8 mouse cellular contexts compared by ENCODE assay signal in genomic region chr13:89929477-89929876, GRCm38 (mm10).
DNase-seq lines count a peak whose midpoint lies in the region; ATAC-seq lines count a peak whose summit lies in the region.
"Had no signal": no experiment of that assay in that cellular context is flagged by ENCODE, and none has a peak within 500 bp of the region (broad histone marks: within the 10 kb centered on the region; RNA-seq: fewer than 3 reads in every experiment).

No protein-coding gene starts in this region.

- WGBS in hindbrain, embryonic 14.5 days, result 25% methylated on average over 3 of the region's 3 CpGs
- 33% methylated on average over 3 of the region's 3 CpGs for WGBS in forebrain, embryonic 13.5 days
- WGBS in forebrain, embryonic 16.5 days, result 24% methylated on average over 3 of the region's 3 CpGs

- no peaks in the 10 kb centered on the region for H3K9me3 ChIP-seq in hindbrain, embryonic 14.5 days (ENCODE audit: control insufficient read depth, low read length)
- no peaks in the 10 kb centered on the region for H3K9me3 ChIP-seq in forebrain, embryonic 13.5 days (replicated peaks)
- H3K9me3 ChIP-seq in forebrain, embryonic 16.5 days (ENCODE audit: control insufficient read depth, low read length), result no peaks in the 10 kb centered on the region
- H3K9me3 ChIP-seq: heart, embryonic 13.5 days had no signal

- DNase-seq in 3T3-L1 (ENCODE audit: low read depth, low spot score) (peak; percentile 33), adipocyte (ENCODE audit: low spot score) (peak; percentile 84)
- peak; percentile 65 for DNase-seq in hindbrain, embryonic 14.5 days (ENCODE audit: low spot score)
- peak; percentile 40 for DNase-seq in lung, postnatal 10 days

- H3K27ac ChIP-seq in hindbrain, embryonic 14.5 days, result no peak overlapping the region
- no peak overlapping the region for H3K27ac ChIP-seq in forebrain, embryonic 13.5 days
- H3K27ac ChIP-seq in forebrain, embryonic 16.5 days (ENCODE audit: low read length), result no peak overlapping the region
- H3K27ac ChIP-seq: heart, embryonic 13.5 days had no signal

- ATAC-seq in hindbrain, embryonic 14.5 days (ENCODE audit: low FRiP score), result no peak
- ATAC-seq in frontal cortex, adult (ENCODE audit: low TSS enrichment), result no peak
- no peak for ATAC-seq in forebrain, embryonic 13.5 days
- no peak for ATAC-seq in forebrain, embryonic 16.5 days

- H3K4me2 ChIP-seq in hindbrain, embryonic 14.5 days (replicated peaks), result no peak overlapping the region
- H3K4me2 ChIP-seq in forebrain, embryonic 13.5 days, result no peak overlapping the region
- H3K4me2 ChIP-seq in forebrain, embryonic 16.5 days (ENCODE audit: low read length), result no peak overlapping the region
- H3K4me2 ChIP-seq: heart, embryonic 13.5 days had no signal

- H3K9ac ChIP-seq in hindbrain, embryonic 14.5 days, result no peak overlapping the region
- H3K9ac ChIP-seq in forebrain, embryonic 13.5 days, result no peak overlapping the region
- H3K9ac ChIP-seq in forebrain, embryonic 16.5 days (replicated peaks; ENCODE audit: low read depth, low read length), result no peak overlapping the region
- H3K9ac ChIP-seq: heart, embryonic 13.5 days had no signal

- no peaks in the 10 kb centered on the region for H3K36me3 ChIP-seq in hindbrain, embryonic 14.5 days (replicated peaks; ENCODE audit: control insufficient read depth, insufficient read depth)
- H3K36me3 ChIP-seq in forebrain, embryonic 13.5 days (ENCODE audit: poor library complexity, severe bottlenecking), result no peaks in the 10 kb centered on the region
- no peaks in the 10 kb centered on the region for H3K36me3 ChIP-seq in forebrain, embryonic 16.5 days (ENCODE audit: control insufficient read depth, insufficient read depth)
- H3K36me3 ChIP-seq: heart, embryonic 13.5 days had no signal

- H3K4me3 ChIP-seq in hindbrain, embryonic 14.5 days (replicated peaks; ENCODE audit: low read length), result no peak overlapping the region
- no peak overlapping the region for H3K4me3 ChIP-seq in forebrain, embryonic 13.5 days
- H3K4me3 ChIP-seq in forebrain, embryonic 16.5 days (replicated peaks; ENCODE audit: low read length), result no peak overlapping the region
- H3K4me3 ChIP-seq: heart, embryonic 13.5 days had no signal

- H3K27me3 ChIP-seq in hindbrain, embryonic 14.5 days (ENCODE audit: control insufficient read depth, insufficient read depth, low read length), result no peaks in the 10 kb centered on the region
- no peaks in the 10 kb centered on the region for H3K27me3 ChIP-seq in forebrain, embryonic 13.5 days
- no peaks in the 10 kb centered on the region for H3K27me3 ChIP-seq in forebrain, embryonic 16.5 days (replicated peaks; ENCODE audit: control insufficient read depth, insufficient read depth, low read length)
- H3K27me3 ChIP-seq: heart, embryonic 13.5 days had no signal

- H3K4me1 ChIP-seq in hindbrain, embryonic 14.5 days (replicated peaks; ENCODE audit: control insufficient read depth, insufficient read depth, low read length), result no peaks in the 10 kb centered on the region
- H3K4me1 ChIP-seq in forebrain, embryonic 13.5 days, result no peaks in the 10 kb centered on the region
- no peaks in the 10 kb centered on the region for H3K4me1 ChIP-seq in forebrain, embryonic 16.5 days (replicated peaks; ENCODE audit: control insufficient read depth, insufficient read depth, low read length)
- H3K4me1 ChIP-seq: heart, embryonic 13.5 days had no signal

Comparison
In these comparisons a context has a peak if more than half of its experiments do, and no peak if none do; other contexts are left out.
1. DNase-seq: peak in every context shown above with its lines; median percentile 84 in adipocyte; 65 in hindbrain, embryonic 14.5 days; 40 in lung, postnatal 10 days; 33 in 3T3-L1.